Mouse (Mus musculus) adrenal gland, postnatal 36 days (tissue): ENCODE results near the gene Plekha6. TPM values are rescaled to one million over a fixed set of nuclear protein-coding genes. Genes with fewer than 3 reads are reported as not detected.

Source experiments
- DNase-seq, 2 experiments: peaks; one replicate each; pipeline ENCODE4 v3.0.0; 2021; ENCODE audit warnings: mixed read lengths in 1 of 2
- long read RNA-seq, 2 experiments: library from polyadenylated mRNA; stranded (forward); transcript quantifications; one replicate each; pipeline ENCODE4 v2.0.0; 2021; ENCODE audit warnings: borderline sequencing depth in 2 of 2
- total RNA-seq, 2 experiments: library from RNA; stranded (reverse); gene quantifications; 2 replicates each; pipeline ENCODE4 v1.2.3; 2021

The Plekha6 gene
- total RNA-seq = 10 to 100 TPM; 14.3 to 18.8 TPM
- long read RNA-seq, experiment 1, partial matches to known transcripts = 0 of 1 reads
- long read RNA-seq, experiment 1, other reads (novel, unspliced or antisense) = 1 of 1 reads
- long read RNA-seq, experiment 2, partial matches to known transcripts = 0 of 1 reads
- long read RNA-seq, experiment 2, other reads (novel, unspliced or antisense) = 1 of 1 reads

DNA sequence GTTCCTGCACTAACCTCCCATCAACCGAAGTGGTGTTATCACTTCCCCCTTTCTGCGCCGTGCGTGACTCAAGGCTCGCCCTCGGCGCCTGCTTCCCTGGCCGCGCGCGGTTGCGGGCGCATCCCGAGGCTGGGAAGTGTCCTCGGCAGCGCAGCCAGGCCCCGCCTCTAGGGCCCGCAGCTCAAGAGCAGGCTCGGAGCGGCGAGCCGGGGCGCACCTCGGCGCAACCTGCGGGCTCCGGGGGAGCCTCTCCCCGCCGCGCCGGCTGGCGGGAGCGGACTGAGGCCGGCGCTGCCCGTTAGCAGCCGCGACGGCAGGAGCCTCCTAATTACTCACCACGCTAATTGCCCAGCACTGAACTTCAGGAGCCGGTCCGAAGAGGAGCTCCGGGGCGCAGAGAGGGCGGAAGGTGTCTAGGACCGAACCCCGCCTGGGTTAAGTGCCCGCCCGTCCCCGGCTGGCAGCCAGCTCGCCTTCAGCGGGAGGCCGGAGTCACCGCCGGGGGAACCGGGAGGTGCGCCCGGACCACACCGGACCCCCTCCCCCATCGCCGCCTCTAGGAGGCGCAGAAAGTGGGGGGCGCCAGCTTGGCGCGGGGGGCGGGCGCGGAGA lies at the start of gene Plekha6:
Gene Plekha6 (plus strand): TSS at position 391 of the 612 bp plus-strand sequence.
- peak; percentile 47 to 76 for DNase-seq

GRCm38 (mm10) chr1:133116108-133116507 lies 47.9 kb upstream of the Plekha6 start:
- no peak for DNase-seq

GRCm38 (mm10) chr1:133118127-133118526 lies 45.9 kb upstream of the Plekha6 start:
- DNase-seq = no peak

GRCm38 (mm10) chr1:133118844-133119243 lies 45.2 kb upstream of the Plekha6 start:
- DNase-seq = no peak

DNA sequence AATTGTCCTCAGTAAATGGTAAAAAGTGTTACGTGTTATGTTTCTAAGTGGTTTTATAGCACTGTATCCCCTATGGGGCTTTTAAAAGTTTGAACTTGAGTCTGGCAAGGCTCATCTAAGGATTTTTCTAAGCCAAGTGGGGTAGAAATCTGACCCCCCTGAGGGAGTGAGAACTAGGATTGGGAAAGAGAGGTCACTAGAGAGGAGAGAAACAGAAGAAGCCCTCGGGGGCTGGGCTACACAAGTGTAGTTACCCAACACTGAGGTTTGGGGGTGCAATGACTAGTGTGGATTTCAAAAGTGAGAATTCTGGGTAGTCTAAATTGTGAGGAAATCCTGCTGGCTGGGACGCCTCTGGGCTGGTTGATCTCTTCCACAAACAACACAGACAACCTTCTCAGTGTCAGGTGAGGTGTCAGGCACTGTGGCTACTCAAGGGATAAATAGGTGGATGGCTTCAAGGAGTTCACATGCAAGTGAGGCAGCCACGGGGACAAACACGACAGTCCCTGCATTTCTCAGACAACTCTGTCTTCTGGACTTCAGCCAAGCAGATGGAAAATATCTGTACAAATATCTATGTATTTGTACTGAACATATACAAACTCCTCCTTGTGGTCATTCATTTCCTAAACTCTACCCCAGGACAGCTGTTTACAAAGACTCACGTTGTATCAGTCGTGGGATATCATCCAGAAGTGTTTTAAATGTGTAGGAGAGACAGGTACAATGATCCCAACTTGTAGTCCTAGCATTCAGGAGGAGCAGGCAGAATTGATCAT lies 43.9 kb upstream of the Plekha6 start:
- peak in 1 of 2 experiments; percentile 45 for DNase-seq

DNA sequence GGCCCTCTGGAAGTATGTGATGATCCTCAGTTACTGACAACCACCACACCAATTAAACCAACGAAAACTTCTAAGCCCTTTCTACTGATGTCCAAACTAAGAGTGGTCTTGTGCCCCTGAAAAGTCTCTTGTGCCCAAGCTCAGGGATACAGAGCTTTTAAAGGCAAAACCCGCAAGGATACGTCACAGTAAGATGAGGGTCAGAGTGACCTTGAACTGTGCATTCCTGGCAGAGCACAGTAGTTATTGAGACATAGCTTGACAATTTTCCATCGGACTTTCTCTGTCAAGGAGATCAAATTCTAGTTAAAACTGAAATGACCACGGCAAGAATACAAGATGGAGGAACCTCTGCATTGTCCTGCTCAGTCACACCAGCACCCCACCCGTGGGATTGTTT lies 42.8 kb upstream of the Plekha6 start:
- DNase-seq = no peak

DNA sequence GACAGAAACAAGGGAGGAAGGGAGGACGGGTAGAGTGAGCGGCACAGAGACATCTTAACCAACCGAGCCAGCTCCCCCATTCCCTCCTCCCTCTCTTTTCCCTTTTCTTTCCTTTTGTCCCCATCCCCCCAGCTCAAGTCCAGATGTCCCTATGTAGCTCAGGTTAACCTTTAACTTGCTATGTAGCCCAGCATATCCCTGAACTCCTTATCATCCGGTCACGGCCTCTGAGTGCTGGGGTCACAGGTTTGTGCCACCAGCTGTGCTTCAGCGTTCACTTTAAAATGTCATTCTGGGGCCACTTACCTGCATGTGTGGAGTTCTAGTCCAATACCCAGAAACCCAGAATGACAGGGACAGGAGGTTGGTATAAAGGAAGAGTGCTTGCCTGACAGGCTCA lies 39.9 kb upstream of the Plekha6 start:
- no peak for DNase-seq

GRCm38 (mm10) chr1:133125640-133126364 lies 38.2 kb upstream of the Plekha6 start:
- DNase-seq = no peak

DNA sequence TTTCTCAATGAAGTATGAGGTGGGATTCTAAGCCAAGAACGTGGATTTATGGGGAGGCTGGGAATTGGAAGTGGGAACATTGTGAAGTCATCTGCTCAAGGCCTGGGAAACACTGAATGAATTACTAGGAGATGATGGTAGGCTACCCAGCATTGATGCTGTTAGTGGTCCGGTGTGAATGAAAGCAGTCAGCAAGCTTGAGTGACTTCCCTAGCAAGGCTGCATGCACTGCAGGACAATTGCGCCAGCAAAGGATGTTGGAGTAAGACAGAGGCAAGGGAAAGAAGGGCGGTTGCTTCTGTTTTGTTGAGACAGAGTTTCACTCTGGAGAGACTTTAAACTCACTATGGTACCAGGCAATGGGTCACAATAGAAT lies 37.7 kb upstream of the Plekha6 start:
- DNase-seq = no peak

DNA sequence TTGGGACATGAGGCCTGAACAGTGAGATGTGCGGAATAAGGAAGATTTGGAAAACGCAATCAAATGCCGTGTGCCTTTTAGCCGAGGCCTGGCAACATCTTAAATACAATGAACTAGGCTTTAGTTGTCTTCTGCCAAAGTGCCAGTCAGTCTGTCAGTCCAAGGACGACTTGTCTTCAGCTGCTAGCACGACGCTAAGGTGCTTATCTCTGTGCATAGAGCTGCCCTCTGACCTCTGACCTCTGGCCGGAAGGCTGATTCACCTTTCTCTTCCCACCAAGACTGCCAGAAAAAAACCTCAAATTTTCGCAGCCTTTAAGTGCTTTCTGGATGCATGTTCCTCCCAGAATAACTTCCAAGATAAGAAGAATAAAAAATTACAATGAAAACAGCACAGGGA lies 36.7 kb upstream of the Plekha6 start:
- DNase-seq = peak; percentile 38 to 55

DNA sequence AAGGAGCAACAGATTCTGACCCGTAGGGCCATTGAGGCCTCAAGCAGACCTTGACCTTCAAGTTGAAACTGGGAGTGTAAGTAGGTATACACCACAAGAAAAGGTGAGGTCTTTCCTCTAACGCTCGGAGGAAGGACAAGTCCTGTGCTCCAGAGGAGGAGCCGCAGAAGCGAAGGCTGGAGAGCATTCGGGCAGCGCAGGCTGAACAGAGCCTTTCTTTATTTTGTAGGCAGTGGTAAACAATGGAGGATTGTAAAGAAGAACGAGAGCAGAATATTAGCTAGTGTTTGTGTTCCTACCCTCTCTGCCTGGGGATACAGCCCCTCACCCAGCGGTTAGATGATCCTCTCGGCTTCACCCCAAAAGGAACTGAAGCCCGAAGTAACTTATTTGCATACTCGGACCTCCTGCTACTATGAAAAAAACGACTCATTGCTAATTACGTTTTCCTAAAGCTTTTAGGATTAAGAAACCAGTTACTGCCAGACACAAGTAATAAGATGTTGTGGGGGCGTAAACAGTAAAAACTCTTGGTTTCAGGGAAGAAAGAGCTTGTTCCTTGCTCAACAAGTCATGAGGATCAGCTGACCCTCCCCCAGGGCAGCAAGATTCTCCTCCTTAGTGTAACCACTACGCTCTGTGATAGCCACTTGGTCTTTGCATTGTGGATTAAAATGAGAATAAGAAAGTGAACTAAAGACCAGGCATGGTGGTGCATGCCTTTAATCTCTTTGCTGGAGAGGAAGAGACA lies 34.4 kb upstream of the Plekha6 start:
- peak in 1 of 2 experiments; percentile 45 for DNase-seq

- DNase-seq = peak; percentile 99 to 100
Observed at GRCm38 (mm10) chr1:133130638-133131560, 33.1 kb upstream of the Plekha6 start, which contains the start of gene Ppp1r15b. Gene Ppp1r15b, plus strand, starts transcription at chr1:133131143.

GRCm38 (mm10) chr1:133131561-133131905 lies 32.5 kb upstream of the Plekha6 start:
- DNase-seq = no peak

DNA sequence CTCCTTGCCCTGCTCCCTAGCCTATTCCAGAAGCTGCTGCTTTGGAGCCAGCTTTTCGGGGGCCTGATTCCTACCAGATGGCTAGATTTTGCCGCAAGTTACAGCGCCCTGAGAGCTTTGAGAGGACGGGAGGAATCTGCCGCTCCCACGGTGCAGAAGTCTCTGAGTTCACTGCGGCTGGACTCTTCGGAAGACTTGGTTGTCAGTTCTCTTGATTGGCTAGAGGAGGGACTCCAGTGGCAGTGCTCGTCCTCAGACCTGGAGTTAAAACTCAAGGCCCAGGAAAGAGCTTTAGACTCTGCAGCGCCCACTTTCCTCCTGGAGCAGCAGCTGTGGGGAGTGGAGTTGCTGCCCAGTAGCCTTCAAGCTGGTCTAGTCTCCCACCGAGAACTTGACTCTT lies 32.1 kb upstream of the Plekha6 start:
- DNase-seq = peak; percentile 32 to 37

DNA sequence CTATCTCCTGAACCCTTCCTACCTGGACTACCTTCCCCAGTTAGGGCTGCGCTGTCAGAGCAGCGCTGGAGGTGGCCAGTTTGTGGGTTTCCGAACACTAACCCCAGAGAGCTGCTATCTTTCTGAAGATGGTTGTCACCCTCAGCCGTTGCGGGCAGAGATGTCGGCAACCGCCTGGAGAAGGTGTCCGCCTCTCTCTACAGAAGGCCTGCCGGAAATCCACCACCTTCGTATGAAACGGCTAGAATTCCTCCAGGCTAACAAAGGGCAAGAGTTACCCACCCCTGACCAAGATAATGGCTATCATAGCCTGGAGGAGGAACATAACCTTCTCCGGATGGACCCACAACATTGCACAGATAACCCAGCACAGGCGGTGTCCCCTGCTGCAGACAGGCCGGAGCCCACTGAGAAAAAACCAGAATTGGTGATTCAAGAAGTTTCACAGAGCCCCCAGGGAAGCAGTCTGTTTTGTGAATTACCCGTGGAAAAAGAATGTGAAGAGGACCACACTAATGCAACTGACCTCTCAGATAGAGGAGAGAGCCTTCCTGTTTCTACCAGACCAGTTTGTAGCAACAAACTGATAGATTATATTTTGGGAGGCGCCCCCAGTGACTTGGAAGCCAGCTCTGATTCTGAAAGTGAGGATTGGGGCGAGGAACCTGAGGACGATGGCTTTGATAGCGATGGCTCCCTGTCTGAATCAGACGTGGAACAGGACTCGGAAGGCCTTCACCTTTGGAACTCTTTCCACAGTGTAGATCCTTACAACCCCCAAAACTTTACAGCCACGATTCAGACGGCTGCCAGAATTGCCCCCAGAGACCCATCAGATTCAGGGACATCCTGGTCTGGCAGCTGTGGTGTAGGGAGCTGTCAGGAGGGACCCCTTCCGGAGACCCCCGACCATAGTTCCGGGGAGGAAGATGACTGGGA lies 31.4 kb upstream of the Plekha6 start:
- DNase-seq = peak; percentile 17 to 24

DNA sequence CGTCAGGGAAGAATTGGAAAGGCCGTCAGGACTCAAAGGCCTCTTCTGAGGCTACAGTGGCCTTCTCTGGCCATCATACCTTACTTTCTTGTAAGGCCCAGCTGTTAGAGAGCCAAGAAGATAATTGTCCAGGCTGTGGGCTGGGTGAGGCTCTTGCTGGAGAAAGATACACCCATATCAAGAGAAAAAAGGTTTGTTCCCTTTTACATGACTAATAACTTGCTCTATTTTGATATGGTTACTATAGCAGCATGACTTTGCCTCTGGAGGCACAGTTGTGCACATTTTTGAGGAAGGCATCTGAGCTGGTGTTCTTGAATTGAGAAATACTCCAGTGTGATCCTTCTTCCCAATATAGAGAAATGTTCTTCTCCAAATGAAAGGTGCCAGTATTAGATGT lies 30.6 kb upstream of the Plekha6 start:
- DNase-seq = no peak

GRCm38 (mm10) chr1:133134071-133134470 lies 29.9 kb upstream of the Plekha6 start:
- peak in 1 of 2 experiments; percentile 23 for DNase-seq

DNA sequence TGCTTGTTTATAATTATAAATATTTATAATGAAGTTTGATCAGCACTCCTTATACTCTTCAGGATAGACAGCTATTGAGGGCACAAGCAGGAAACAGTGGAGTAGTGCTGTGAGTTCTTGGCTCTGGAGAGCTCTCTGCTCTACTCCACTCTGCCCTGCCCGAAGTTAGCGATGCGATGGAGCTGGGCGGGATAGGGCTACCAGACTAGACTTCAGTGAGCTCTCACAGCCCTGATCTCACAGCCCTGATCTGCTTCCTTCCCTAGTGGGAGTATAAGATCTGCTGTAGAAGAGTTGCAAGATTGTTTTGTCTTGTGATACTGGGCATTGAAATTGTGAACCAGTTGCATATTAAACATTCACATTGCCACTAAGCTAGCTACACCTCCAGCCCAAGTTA lies 29.1 kb upstream of the Plekha6 start:
- peak; percentile 28 to 33 for DNase-seq

DNA sequence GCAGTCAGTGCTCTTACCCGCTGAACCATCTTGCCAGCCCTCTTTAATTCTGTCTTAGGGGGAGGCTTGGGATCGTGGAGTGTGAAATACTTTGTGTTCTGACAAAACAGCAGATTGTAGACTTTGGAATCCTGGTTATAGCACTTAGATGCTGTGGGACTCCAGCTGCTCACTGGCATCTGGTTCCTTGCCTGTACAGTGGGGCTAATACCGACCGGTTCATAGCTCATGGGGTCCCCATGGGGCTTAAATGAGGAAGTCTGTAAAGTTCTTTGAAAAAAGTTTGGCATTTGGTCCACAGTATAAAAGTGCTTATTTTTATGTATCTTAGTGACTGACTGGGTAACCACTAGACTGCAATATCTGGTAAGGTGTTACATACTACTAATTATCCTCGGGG lies 28.2 kb upstream of the Plekha6 start:
- no peak for DNase-seq

GRCm38 (mm10) chr1:133138401-133138800 lies 25.6 kb upstream of the Plekha6 start:
- no peak for DNase-seq
